Mouse (Mus musculus): ENCODE measurements around the gene Tuba1a. TPM values are rescaled to one million over a fixed set of nuclear protein-coding genes. Genes with fewer than 3 reads are reported as not detected.
A peak's percentile ranks its signal among the peaks of the same experiment; 100 is the strongest.

Gene Tuba1a
- 21.3 and 34.8 TPM in 2 replicates for total RNA-seq (2014; fragmentation: Nextera tagmentation)
- 19.6 and 24.6 TPM in 2 replicates for total RNA-seq (2017)

DNA sequence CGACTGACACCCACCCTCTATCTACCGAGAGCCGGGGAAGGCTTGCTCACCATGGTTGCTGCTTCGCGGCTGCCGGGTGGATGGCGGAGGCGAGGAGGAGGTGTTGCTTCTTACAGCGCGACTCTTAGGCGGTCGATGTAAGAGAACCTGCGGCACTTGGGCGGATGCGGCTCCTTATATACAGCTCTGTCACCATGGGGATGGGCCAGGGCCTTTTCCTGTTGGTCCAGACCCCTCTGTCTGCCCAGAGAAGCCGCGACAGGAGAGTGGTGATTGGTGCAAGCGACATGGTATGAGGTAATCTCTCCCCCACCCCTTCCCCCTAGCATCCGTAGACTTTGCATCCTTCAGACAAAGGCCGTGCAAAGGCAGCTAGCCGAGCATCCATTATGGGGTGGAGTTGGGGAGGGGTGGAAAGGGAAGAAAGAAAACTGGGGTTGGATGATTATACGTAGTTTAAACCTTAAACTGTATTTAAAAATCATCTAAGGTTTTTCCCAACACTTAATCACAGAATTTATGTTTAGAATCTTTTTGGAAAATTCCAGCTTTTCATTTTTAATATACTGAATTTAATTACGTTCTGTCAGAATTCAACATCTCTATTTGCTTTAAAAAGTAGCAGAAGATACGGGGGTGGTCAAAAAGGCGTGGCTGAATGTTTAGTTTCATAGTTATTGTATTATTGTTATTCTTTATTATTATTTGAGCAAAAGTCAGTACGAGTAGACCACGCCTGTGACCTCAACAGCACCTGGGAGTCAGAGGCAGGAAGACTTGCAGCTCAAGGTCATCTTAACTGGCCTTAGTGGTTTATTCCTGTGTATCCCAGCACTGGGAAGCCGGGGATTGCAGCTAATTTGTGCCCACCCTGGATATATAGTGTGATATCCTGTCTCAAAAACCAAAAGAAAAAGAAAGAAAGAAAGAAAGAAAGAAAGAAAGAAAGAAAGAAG lies at the start of gene Tuba1a, which contains the start of gene Gm49450:
Tuba1a (minus strand) TSS at position 303 of the 956 bp plus-strand sequence.
Gm49450 (minus strand) TSS at position 151 of the 956 bp plus-strand sequence.
- peak; percentile 87 for ATAC-seq (replicated peaks; ENCODE audit: poor library complexity, severe bottlenecking)

DNA sequence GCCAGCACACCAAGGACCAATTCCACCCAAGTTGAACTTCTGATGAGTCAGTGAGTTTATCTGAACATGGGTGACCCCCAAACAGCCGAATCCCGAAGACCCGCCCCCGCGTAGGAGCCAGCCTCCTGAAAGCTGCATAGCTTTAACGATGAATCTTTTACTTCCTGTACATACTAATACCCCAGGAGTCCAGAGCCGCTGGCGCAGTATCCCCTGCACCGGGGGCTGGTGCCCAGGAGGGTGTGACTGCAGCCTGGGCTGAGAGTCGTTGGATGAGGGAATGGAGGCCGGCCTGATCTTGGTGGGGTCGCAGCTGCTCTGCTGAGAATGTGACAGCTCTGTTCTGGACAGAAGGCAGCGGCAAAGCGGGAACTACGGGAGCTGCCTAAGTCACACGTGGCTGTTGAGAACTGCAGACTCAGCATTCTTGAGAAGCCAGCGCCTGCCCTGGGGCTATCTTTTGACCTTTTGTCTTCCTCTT lies 48.0 kb upstream of the Tuba1a start:
- ATAC-seq (replicated peaks; ENCODE audit: poor library complexity, severe bottlenecking) = peak; percentile 42

DNA sequence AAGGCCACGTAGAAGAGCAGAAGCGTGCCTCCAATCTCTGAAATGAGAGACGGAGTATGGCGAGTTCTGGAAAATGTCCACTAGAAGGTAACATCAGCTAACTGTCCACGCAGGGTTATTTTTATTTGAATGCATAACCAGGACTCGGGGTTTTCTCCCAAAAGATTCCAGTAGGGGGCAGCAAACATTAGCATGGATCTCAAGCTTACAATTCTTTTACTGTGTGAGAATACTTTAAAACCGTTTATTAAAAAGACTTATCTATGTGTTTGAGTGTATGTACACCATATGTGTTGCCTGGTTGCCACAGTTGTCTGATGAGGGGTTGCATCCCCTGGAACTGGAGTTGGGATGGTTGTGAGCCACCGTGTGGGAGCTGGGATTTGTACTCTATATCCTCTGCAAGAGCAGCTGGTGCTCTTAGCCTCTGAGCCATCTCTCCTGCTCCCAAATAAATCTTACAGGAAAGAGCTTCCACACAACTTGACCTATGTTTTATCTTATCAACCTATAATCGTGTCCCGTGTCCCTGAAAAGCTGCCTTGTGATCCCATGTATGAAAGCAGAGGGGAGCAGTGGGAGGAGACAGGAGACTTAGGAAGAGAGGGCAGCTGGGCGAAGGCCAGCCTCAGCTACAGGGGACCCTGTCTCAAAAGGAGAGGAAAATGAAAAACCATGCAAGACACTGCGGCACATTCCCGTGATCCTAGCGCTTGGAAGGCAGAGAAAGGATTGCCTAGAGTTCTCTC lies 47.2 kb upstream of the Tuba1a start:
- peak; percentile 43 for ATAC-seq (replicated peaks; ENCODE audit: poor library complexity, severe bottlenecking)

DNA sequence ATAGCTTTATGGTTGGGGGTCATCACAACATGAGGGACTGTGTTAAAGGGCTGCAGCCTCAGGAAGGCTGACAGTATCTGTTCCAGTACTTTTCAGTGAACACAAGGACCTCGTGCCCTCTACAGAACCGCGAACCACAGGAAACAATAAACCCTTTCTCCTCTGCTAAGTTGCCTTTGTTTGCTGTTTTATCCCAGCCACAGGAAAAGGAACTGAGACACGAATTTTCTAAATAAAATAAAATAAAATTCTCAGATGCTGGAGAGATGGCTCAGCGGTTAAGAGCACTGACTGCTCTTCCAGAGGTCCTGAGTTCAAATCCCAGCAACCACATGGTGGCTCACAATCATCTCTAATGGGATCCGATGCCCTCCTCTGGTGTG lies 45.3 kb upstream of the Tuba1a start:
- ATAC-seq (replicated peaks; ENCODE audit: poor library complexity, severe bottlenecking) = no peak

DNA sequence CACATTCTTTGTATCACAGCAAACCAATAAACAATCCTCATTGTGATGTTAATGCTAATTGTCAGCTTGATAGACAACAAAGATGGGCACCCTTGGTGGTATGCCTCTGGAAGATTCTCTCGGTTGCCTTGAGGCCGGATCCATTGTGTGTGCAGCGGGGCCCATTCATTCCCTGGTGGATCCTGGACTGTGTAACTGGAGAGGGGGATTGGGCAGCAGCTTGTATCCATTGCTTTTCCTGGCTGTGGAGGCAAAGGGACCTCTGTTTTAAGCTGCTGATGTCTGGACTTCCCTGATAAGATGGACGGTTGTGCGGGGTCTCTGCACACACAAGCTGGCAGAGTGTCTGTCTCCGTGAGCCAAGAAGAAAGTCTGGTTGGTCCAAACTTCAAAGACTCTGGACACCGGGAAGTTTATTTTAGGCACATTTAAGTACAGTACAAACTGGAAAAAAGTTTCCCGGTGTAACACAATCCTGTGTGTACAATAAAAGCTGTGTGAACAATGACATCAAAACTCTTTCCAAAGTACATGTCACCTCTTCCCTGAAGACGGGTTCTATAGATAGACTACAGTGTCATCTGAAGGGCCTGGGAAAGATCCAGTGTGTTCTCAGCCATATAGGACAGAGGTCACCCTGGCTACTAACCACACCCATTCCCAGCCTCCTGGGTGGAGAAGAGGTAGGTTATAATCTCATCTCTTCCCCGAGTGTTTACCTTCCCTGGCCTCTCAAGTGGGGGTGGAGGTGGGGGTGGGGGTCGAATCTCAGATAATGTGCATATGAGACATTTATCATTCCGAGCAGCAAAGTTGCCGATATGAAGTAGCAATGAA lies 44.7 kb upstream of the Tuba1a start:
- ATAC-seq (replicated peaks; ENCODE audit: poor library complexity, severe bottlenecking) = no peak

DNA sequence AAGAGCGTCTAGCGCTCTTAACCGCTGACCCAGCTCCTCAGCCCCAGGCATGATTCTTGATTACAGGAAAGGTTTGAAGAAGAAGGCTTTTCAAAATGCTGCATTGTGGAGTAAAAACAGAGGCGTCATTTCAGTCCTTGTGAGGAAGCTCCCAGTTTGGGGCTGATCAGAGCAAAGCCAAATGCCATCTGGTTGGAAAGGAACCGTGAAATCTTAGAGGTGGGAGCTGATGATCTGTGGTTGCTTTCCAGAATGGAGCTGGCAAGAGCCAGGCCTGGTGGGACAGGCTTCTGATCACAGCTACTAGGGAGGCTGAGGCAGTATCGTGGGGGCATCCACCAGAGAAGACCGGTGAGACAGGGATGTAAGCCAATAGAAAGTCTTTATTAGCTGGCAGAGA lies 43.3 kb upstream of the Tuba1a start:
- no peak for ATAC-seq (replicated peaks; ENCODE audit: poor library complexity, severe bottlenecking)

DNA sequence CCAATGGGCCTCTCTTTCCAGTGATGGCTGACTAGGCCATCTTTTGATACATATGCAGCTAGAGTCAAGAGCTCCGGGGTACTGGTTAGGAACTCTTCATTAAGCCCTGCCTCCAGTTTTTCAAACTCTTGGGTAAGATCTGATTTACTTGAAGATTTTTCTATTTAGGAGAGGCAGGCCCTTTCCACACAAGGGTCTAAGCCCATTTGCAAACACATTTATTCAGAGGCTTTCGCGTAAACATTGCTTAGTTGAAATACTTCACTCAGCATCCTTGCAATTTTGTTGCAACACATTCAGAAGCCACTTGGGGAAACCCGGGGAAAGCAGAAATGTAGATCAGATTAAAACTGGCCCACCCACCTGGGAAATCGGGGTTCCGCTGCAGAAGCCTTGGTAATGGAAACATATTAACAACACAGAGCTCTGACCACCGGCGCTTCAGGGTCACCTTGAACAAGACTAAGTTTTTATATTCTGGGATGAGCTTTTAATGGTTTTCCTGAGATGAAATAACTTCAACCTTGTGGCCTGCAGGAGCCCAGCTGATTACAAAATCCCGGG lies 41.5 kb upstream of the Tuba1a start:
- no peak for ATAC-seq (replicated peaks; ENCODE audit: poor library complexity, severe bottlenecking)

DNA sequence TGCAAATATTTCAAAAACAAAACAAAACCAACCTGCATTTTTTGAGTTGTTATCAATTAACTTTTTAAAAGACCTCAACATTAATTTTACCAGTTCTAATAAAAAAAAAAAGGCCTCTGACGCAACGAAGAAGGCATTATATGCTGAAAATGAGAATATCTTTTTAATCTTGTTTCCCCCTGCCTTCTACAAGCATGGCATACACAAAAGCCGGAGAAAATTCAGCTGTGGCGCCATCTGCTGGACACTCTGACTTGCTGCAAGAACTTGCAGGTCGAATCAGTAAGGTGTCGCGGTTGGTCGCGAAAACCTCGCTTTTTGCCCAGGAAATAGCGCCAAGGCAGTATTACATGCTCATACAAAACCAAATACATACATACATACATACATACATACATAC lies 40.4 kb upstream of the Tuba1a start:
- ATAC-seq (replicated peaks; ENCODE audit: poor library complexity, severe bottlenecking) = peak; percentile 50

DNA sequence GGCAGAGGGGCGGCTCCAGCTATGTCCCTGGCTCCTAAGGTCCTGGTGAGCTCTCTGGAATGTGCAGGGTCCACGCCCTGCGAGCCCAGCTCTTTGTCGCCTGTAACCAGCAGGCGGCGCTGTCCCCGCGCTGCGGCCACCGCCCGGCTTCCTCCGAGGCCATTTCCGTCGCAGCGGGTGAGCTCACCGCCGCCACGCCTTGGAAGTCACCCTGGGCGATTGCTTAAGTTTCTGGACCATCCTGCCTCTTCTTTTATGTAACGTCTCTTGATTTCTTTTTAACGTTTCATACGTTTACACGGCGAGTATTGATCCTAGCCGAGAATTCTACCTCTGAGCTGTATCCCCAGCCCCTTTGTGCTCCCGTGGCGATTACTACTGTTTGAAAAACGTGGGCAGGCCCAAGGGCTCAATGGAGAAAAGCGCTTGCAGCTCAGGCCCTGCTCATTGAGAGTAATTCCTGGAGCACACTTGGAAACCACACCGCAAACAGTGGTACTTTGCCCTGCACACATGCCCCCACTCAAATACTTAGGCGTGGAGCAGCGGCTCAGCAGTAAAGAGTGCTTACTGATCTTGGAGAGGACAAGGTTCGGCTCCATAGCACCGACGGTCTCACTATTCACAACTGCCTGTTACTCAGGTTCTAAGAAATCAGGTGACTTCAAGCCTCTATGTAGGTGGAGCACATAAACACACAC lies 39.7 kb upstream of the Tuba1a start:
- peak; percentile 86 for ATAC-seq (replicated peaks; ENCODE audit: poor library complexity, severe bottlenecking)

DNA sequence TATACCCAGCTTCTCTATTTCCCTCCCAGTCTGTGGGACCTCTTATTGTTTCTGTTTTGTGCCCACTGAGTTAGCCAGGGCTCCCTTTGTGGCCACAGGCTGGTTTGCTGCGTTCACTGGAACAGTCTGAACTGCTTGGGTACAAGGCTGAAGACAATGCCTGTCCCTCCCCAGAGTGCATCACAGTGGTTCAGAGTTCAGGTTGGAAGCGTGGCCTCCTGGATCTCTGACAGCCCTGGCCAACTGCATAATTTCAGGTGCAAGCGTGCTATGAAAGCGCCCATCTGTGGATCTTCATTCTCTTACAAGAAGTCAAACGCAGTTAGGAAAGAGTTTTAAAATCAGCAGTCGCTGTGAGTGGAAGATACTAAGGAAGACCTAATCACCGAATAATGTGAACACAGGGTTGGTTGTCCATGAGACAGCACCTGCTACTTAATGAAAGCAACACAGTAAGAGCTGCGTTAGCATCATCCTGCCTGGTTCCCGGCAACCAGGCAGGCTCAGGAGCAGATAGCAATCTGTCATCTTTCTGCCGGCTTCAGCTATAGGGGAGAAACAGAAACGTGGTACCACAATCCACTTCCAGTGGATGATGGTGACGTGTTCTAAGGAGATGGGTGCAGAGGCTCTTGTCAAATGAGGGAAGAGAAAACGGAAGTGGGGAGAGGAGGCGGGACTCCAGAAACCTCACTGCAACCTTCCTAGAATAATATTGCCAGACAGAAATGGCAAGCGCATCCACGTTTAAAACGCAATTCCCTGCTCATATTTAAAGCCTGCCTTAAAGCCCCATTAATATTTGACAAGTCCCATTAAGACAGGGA lies 38.8 kb upstream of the Tuba1a start:
- ATAC-seq (replicated peaks; ENCODE audit: poor library complexity, severe bottlenecking) = peak; percentile 85

DNA sequence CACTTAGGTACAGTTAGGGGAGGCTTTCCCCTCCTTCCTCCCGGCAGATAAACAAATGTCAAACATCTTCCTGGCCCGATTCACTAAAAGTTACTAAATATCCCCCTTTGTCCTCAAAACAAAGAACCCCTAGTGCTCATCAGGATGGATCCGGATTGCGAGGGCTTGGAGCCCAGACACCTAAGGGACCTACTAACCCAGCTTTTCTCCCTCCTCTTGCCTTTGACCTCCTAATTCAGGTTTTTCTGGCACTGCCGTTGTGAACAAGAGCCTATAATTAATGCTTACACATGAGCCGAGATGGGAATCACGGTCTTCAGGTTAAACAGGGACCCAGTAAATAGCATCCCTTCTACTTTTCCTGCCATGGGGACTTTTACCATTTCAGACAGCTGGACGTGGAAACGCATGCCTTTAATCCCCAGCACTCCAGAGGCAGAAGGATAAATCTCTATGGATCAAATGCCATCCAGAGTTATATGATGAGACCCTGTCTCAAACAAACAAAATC lies 38.1 kb upstream of the Tuba1a start:
- ATAC-seq (replicated peaks; ENCODE audit: poor library complexity, severe bottlenecking) = no peak

DNA sequence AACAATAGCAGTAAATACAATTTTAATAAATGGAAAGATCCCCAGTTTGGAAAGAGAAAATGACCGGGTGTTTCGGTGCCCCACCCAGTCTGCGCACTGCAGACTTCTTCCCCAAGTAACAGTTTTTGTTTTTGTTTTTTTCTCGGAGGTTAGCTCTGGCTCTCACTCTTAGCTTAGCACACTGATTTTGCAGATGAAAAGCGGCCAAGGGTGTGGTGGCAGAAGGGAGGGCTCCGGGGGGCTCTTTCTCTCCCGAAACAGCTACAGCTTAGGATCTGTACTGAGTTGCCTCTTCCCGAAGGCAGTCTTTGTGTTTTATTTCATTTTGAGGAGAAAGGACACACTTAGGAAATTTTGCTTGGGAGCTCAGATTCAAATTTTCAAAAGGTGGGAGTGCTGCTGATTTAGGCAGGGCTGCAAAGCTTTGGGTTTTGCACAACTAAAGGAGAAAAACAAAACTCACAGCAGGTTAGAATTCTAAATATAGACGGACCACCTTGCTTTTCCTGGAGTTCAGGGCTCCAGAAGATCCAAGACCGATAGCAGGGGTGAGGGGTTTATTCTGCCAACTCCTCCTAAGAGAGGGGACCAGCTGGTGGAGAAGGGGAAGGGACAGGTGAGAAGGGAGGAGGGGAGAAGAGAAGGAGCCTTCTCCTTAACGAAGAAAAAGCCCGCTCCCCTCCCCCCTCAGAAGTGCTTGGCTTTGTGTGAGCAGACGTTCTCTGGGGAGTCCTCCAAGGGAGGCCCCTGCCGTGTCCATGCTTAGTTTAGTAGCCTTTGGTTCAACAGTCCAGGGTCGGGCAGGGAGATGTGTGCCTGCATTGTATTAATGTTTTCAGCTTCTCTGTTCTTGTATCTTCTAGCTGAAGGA lies 37.4 kb upstream of the Tuba1a start:
- ATAC-seq (replicated peaks; ENCODE audit: poor library complexity, severe bottlenecking) = no peak

DNA sequence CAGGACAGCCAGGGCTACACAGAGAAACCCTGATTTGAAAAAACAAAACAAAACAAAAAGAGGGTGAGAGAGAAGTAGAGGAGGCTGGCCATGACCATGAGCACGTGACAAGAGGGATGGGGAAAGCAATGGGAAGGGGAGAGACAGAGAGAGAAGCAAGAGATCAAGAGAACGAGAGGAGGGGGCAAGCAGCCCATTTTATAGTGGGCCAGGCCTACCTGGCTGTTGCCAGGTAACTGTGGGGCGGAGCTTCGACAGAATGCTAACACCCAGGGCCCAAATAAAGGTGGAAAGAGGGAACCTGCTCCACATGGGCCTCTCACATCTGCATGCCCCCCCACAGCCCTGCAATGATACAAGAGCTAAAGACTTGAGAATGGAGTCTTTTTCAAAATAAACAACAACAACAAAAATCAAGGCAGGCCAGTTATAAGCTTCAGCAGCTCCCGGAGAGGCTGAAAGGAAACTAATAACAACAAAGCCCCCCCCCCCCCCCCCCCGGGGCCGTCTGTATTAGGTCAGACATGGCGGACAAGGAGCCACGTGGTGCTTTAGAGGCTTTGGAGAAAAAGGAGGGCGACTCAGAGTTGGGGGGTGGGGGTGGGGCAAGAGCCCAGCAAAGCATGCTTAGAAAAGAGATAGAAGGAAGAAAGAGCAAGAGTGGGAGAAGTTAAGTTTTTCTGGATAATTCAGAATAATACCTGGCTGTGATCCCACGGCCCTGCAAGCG lies 36.4 kb upstream of the Tuba1a start:
- no peak for ATAC-seq (replicated peaks; ENCODE audit: poor library complexity, severe bottlenecking)

DNA sequence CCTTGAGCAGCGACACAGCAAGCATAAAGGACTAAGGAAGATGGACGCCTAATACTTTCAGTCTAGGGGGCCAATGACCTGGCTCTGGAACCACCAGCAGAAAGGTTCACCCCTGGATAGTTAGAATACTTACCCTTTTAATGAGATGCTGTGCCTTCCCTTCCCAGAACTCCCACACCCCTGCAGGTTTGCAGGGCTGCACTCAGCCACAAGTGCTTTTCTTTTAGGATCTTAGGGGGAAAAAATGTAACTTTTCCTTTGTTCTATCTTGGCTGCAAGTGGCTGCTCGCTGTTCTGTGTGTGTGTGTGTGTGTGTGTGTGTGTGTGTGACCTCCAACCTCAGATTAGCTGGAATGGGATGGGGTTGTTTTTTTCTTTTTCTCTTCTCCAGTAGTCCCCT lies 35.3 kb upstream of the Tuba1a start:
- ATAC-seq (replicated peaks; ENCODE audit: poor library complexity, severe bottlenecking) = no peak

DNA sequence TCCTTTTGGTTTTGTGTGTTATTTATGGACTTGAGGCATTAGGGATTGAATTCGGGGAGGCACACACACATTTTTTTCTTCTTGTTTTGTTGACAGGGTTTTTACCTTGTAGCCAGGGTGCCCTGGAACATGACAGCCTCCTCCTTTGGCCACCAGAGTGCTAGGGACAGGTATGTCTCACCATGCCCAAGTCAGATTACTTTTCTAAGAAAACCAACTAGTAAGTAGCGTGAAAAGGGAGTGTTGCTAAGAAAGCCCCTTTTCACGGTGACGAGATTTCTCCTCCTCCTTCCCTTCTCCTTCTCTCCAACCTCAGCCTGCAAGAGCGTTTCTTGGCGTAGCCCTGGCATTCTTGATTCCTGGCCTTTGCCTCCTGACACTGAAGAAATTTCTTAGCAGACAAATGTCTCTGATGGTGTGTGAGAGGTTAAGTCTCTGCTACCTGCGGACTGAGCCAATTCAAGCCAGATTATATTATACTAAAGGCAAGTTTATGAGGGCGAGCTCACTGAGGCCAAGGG lies 34.2 kb upstream of the Tuba1a start:
- ATAC-seq (replicated peaks; ENCODE audit: poor library complexity, severe bottlenecking) = no peak

DNA sequence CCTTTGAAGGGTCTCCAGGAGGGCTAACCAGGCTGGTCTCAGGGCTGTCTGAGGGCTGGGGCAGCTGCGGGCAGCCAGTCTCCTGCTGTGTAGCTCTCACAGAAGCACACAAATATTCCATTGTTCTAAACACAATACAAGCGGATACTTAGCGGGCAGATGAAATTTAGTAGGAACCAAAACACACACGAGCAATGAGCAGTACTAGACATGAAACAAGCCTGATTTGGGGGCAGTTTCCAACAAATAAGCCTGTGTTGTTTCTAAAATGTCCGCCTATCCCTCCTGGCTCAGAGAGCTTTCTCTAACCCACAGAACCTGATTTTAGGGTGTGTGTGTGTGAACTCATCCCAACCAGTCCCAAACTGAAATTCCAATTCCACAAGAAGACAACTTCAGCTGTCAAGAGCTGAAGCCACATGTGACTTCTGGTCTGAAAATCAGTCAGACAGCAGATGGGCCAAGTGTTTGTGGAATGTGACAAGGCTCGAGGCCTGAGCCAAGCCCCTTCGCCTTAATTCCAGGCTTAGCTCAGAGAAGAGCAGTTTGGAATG lies 33.7 kb upstream of the Tuba1a start:
- ATAC-seq (replicated peaks; ENCODE audit: poor library complexity, severe bottlenecking) = no peak
